Comparison of ENCODE assay signal across 7 mouse cellular contexts in the genomic region with DNA sequence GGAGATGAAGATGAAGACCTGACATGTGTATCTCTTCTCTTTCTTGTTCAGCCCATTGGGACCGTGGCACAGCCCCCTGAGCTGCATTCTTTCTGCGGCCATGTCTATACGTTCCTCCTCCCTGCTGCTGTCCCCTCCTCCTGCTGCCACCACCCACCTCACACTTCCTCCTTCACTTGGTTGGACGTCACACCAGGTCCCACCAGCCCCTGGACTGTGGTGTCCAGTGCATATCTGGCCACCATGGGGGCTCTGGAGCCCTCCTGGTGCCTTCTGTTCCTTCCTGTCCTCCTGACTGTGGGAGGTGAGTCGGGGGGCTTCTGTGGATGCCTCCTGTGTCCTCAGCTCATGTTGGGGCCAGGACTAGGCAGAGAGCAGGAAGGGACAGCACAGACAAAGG. TPM values are rescaled to one million over a fixed set of nuclear protein-coding genes. Genes with fewer than 3 reads are reported as not detected.
A peak's percentile ranks its signal among the peaks of the same experiment; 100 is the strongest.
DNase-seq lines count a peak whose midpoint lies in the region; ATAC-seq and TF ChIP-seq lines count a peak whose summit lies in the region.

Gene Tyrobp, plus strand, starts transcription at position 165 of the 400 bp plus-strand sequence.

- H3K27ac ChIP-seq in CH12.LX (ENCODE audit: insufficient read depth, low read depth) = no peak within 1 kb of the TSS
- H3K27ac ChIP-seq in forebrain, postnatal 0 days (ENCODE audit: low read depth, low read length) = no peak within 1 kb of the TSS

- ATAC-seq in G1E (ENCODE audit: extremely low read depth, insufficient number of reproducible peaks, low FRiP score, poor library complexity, severe bottlenecking) = no peak; the same call in 1 of the 2 replicates
- ATAC-seq in forebrain, postnatal 0 days = no peak

- TF ChIP-seq EP300 in CH12.LX (IDR thresholded peaks at IDR 0.05; ENCODE audit: low read length) = no peak

- H3K27me3 ChIP-seq in CH12.LX (replicated peaks) (no peaks in the 10 kb centered on the region), G1E (ENCODE audit: insufficient read depth, low read length) (peaks cover 10% of the 10 kb centered on the region; the same call in 1 of the 2 replicates)
- H3K27me3 ChIP-seq in forebrain, postnatal 0 days (ENCODE audit: insufficient read depth, low read length) = no peaks in the 10 kb centered on the region

- no peak for TF ChIP-seq POLR2A in CH12.LX (IDR thresholded peaks at IDR 0.05; ENCODE audit: low read depth, low read length)

- no peak within 1 kb of the TSS for H3K9ac ChIP-seq in CH12.LX (ENCODE audit: insufficient read depth, low read depth)
- no peak within 1 kb of the TSS for H3K9ac ChIP-seq in forebrain, postnatal 0 days

- no peak within 1 kb of the TSS for H3K4me3 ChIP-seq in CH12.LX (replicated peaks in 1 of 3; ENCODE audit: low read depth in 2 of 3, low read length in 2 of 3, poor library complexity in 1 of 3)
- no peak within 1 kb of the TSS for H3K4me3 ChIP-seq in G1E (ENCODE audit: low read depth, low read length)
- H3K4me3 ChIP-seq in forebrain, postnatal 0 days (ENCODE audit: low read depth, low read length) = no peak within 1 kb of the TSS

- H3K4me2 ChIP-seq in CH12.LX (ENCODE audit: insufficient read depth, low read depth, poor library complexity, severe bottlenecking) = no peak within 1 kb of the TSS
- no peak within 1 kb of the TSS for H3K4me2 ChIP-seq in forebrain, postnatal 0 days (ENCODE audit: low read depth)

- dilution Hi-C loops in CH12.LX (cut with MboI; ENCODE audit: extremely low pct_ligation_motif_present, extremely low pct_unique_long_range_greater_than_20kb, low sequenced_read_pairs) = no loop called here

- TF ChIP-seq CTCF in CH12.LX (conservative IDR thresholded peaks at IDR 0.05 in 1 of 2, IDR thresholded peaks at IDR 0.05 in 1 of 2; ENCODE audit: low read depth in 2 of 2, low read length in 2 of 2) = no peak
- TF ChIP-seq CTCF in G1E (IDR thresholded peaks at IDR 0.05; ENCODE audit: low read depth, low read length) = no peak
- TF ChIP-seq CTCF in forebrain, postnatal 0 days (IDR thresholded peaks at IDR 0.05; ENCODE audit: low read depth) = no peak

- in situ Hi-C loops in CH12.LX (cut with MboI; ENCODE audit: low pct_ligation_motif_present, low pct_unique_long_range_greater_than_20kb, low sequenced_read_pairs) = no loop called here

- peaks cover 6% of the 10 kb centered on the region for H3K9me3 ChIP-seq in CH12.LX (replicated peaks; ENCODE audit: low read length)
- no peaks in the 10 kb centered on the region for H3K9me3 ChIP-seq in G1E (replicated peaks)
- no peaks in the 10 kb centered on the region for H3K9me3 ChIP-seq in forebrain, postnatal 0 days (ENCODE audit: low read length)

- TF ChIP-seq RAD21 in CH12.LX (IDR thresholded peaks at IDR 0.05; ENCODE audit: low read depth, low read length) = no peak

- WGBS in forebrain, postnatal 0 days = 73% methylated on average over 5 of the region's 5 CpGs

- H3K4me1 ChIP-seq in CH12.LX (ENCODE audit: control insufficient read depth in 1 of 2, insufficient read depth in 2 of 2) (peaks cover 17 to 79% of the 10 kb centered on the region in 2 experiments), G1E (ENCODE audit: insufficient read depth, low read depth, low read length) (peaks cover 2% of the 10 kb centered on the region; the same call in 1 of the 2 replicates)
- H3K4me1 ChIP-seq in forebrain, postnatal 0 days (ENCODE audit: insufficient read depth) = no peaks in the 10 kb centered on the region

- DNase-seq in CH12.LX (ENCODE audit: extremely low read depth) = no peak
- DNase-seq in G1E (ENCODE audit: low spot score) = no peak
- no peak for DNase-seq in forebrain, postnatal 0 days
- DNase-seq in layer of hippocampus, adult 9-11 months = peak; percentile 77
- peak; percentile 55 to 56 for DNase-seq in lung, postnatal 4 days
- DNase-seq in urinary bladder, postnatal 36 days (ENCODE audit: low spot score in 2 of 2) = no peak
- DNase-seq in right cerebral cortex, postnatal 14 days = no peak

- H3K79me2 ChIP-seq in CH12.LX (replicated peaks; ENCODE audit: control insufficient read depth, extremely low read depth, insufficient read depth, poor library complexity, severe bottlenecking) = no peaks in the 10 kb centered on the region

- H3K36me3 ChIP-seq in CH12.LX (replicated peaks in 1 of 2; ENCODE audit: control insufficient read depth in 1 of 2, insufficient read depth in 1 of 2, low read length in 1 of 2) = peaks cover 0 to 3% of the 10 kb centered on the region in 2 experiments
- no peaks in the 10 kb centered on the region for H3K36me3 ChIP-seq in G1E (replicated peaks)
- H3K36me3 ChIP-seq in forebrain, postnatal 0 days (ENCODE audit: insufficient read depth) = no peaks in the 10 kb centered on the region

TF ChIP-seq in CH12.LX, 34 proteins besides CTCF, POLR2A, EP300 and RAD21:
- TF ChIP-seq ZMIZ1 (IDR thresholded peaks at IDR 0.05; ENCODE audit: low read depth, low read length) (no peak), NRF1 (IDR thresholded peaks at IDR 0.05; ENCODE audit: low read depth, low read length) (no peak)
TF ChIP-seq in CH12.LX: peak in this region for 0.

RNA-seq across cellular contexts. Expression of gene Tyrobp, which starts in this region (rescaled TPM):
- total RNA-seq in CH12.LX (2012; rRNA removed) = 4.2 and 5.0 TPM in 2 replicates
- 9.4 and 13.0 TPM in 2 replicates for total RNA-seq in CH12.LX (2014; rRNA removed)
- polyA plus RNA-seq in CH12.LX (2012; ENCODE audit: insufficient read length, low read depth) = 14.3 and 18.9 TPM in 2 replicates
- 12.9 and 19.6 TPM in 2 replicates for total RNA-seq in G1E (2014; fragmentation: Nextera tagmentation)
- 92.7 and 101 TPM in 2 replicates for total RNA-seq in G1E (2017)
- polyA plus RNA-seq in G1E (2012) = 4.4 and 12.5 TPM in 2 replicates
- total RNA-seq in forebrain, postnatal 0 days (2014; rRNA removed) = 14.5 and 25.6 TPM in 2 replicates
- 44.2 and 52.5 TPM in 2 replicates for polyA plus RNA-seq in forebrain, postnatal 0 days (2015; fragmentation: Nextera tagmentation; extraction: Ambion mirVana)

Comparison
In these comparisons a context has a peak if more than half of its experiments do, and no peak if none do; other contexts are left out.
1. DNase-seq: peak in layer of hippocampus, adult 9-11 months (single experiment) and lung, postnatal 4 days (2 of 2); none in CH12.LX (single experiment), G1E (single experiment), forebrain, postnatal 0 days (single experiment), urinary bladder, postnatal 36 days (0 of 2) and right cerebral cortex, postnatal 14 days (single experiment).